Mouse (Mus musculus) C2C12 (cell line): Measurements from ENCODE around the gene Eif4g3.

Experiments used
- CEBPB ChIP-seq: IDR thresholded peaks from one replicate; pipeline ENCODE4 v1.6.1; 2011; ENCODE audit warnings: low read depth, mild to moderate bottlenecking, control low read depth, moderate library complexity
- CTCF ChIP-seq: IDR thresholded peaks from one replicate; pipeline ENCODE4 v1.5.1; 2011; ENCODE audit not compliant: control insufficient read depth, insufficient read depth, insufficient read length
- FOSL1 ChIP-seq: IDR thresholded peaks from one replicate; pipeline ENCODE4 v1.8.0; 2011; ENCODE audit warnings: mild to moderate bottlenecking, low read length; ENCODE audit not compliant: poor library complexity, insufficient read depth, severe bottlenecking

DNA sequence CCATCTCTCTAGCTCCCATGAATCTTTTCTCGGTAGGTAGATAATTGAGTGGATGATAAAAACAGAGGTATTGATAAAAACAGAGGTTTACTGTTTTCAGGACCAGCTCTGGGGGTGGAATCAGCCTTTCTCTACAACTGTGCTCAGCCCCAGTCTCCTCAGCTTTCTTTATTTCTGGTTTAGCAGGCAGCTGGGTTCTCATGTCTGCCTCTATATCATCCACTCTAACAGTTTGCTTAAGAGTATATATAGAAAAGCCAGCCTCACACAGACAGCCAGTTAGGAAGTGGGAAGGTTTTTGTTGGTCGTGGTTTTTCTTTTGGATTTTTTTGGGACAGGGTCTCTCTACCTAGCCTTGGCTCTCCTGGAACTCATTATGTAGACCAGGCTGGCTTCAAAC lies 38.6 kb upstream of the Eif4g3 start:
- TF ChIP-seq CTCF: no peak
- TF ChIP-seq CEBPB: no peak
- no peak for TF ChIP-seq FOSL1
